Mouse (Mus musculus) R1 (cell line): Measurements from ENCODE around the gene Eppin.

Experiments used
- DNase-seq: peaks from one replicate; pipeline ENCODE4 v3.0.0-alpha.2; 2018; ENCODE audit warnings: low read depth, low spot score

The Eppin gene

GRCm38 (mm10) chr2:164560106-164560505 is 33.3 kb downstream of the Eppin start:
- no peak for DNase-seq

GRCm38 (mm10) chr2:164558991-164559645 is 34.3 kb downstream of the Eppin start:
- peak; percentile 82 for DNase-seq

GRCm38 (mm10) chr2:164558426-164558825 is 35.0 kb downstream of the Eppin start:
- DNase-seq, result no peak

GRCm38 (mm10) chr2:164551502-164551901 is 41.9 kb downstream of the Eppin start:
- DNase-seq, result no peak

GRCm38 (mm10) chr2:164550895-164551269 is 42.5 kb downstream of the Eppin start:
- DNase-seq, result no peak

GRCm38 (mm10) chr2:164549963-164550894 is 43.2 kb downstream of the Eppin start:
- no peak for DNase-seq

GRCm38 (mm10) chr2:164549338-164549737 is 44.1 kb downstream of the Eppin start:
- DNase-seq, result no peak

GRCm38 (mm10) chr2:164544454-164545097 is 48.8 kb downstream of the Eppin start:
- DNase-seq, result no peak

- DNase-seq, result no peak
These were observed 49.6 kb downstream of the Eppin start for GRCm38 (mm10) chr2:164543745-164544144.

GRCm38 (mm10) chr2:164542598-164542997 is 50.8 kb downstream of the Eppin start:
- DNase-seq, result peak; percentile 57

- DNase-seq, result no peak
These were observed 51.3 kb downstream of the Eppin start for GRCm38 (mm10) chr2:164542132-164542531.

- no peak for DNase-seq
These were observed 52.6 kb downstream of the Eppin start for GRCm38 (mm10) chr2:164540652-164541427.
